Comparison of ENCODE assay signal across 8 mouse cellular contexts in the genomic region with DNA sequence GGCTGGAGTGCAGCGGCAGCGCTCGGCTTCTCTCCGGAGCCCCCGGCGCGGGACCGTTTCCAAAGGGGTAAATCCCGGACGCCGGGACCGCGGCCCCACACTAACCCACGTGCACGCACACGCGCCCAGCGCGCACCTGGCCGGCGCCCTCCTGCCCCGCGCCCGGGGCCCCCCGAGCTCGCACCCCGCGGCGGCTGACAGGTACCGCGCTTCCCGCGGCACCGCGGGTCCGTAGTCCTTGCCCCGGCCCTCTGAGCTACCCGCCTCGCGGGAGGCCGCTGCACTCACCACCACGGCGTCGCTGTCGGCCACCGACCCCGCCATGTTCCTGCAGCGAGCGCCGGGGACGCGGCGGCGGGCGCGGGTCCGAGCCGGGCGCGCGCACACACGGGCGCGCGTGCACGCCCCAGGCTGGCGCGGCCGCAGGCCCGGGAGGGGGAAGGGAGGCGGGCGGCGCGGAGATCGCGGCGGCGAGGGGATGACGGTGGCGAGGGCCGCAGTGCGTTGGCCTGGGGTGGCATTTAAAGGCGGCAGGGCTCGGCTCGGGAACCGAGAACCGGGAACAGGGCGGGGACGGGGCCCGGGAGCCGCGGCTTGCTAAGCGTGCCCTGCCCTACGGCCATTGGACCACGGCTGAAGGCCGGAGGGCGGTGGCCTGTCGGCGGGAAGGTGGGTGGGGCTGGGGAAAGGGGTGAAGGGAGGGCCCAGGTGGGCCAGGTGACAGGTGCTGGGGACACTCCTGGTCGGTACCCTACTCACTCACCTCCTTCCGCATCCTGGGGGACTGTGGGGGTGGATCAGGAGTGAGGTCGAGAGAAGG. TPM values are rescaled to one million over a fixed set of nuclear protein-coding genes. Genes with fewer than 3 reads are reported as not detected.
A peak's percentile ranks its signal among the peaks of the same experiment; 100 is the strongest.
DNase-seq lines count a peak whose midpoint lies in the region; ATAC-seq and TF ChIP-seq lines count a peak whose summit lies in the region.

A gene (minus strand): TSS at position 371 of the 820 bp plus-strand sequence.

- peak; percentile 86 for ATAC-seq in limb, embryonic 14.5 days (ENCODE audit: low FRiP score, low read depth)
- ATAC-seq in midbrain, embryonic 15.5 days (replicated peaks), result peak; percentile 86

- H3K9me3 ChIP-seq in limb, embryonic 14.5 days (ENCODE audit: control insufficient read depth, low read length), result no peaks in the 10 kb centered on the region
- H3K9me3 ChIP-seq in midbrain, embryonic 15.5 days, result no peaks in the 10 kb centered on the region

- peak within 1 kb of the TSS; percentile 91 for H3K9ac ChIP-seq in limb, embryonic 14.5 days (ENCODE audit: low read depth, low read length, severe bottlenecking)
- H3K9ac ChIP-seq in midbrain, embryonic 15.5 days, result peak within 1 kb of the TSS; percentile 87

- 0 out of 2 replicates have a peak, but pooled peaks cover 6% of the 10 kb centered on the region for H3K4me1 ChIP-seq in embryonic fibroblast, embryonic 13.5 days (ENCODE audit: control insufficient read depth, insufficient read depth, low read length)
- H3K4me1 ChIP-seq in limb, embryonic 14.5 days (ENCODE audit: control insufficient read depth, insufficient read depth, low read length), result peaks cover 17% of the 10 kb centered on the region
- H3K4me1 ChIP-seq in midbrain, embryonic 15.5 days, result peaks cover 30% of the 10 kb centered on the region

- H3K4me3 ChIP-seq in embryonic fibroblast, embryonic 13.5 days (ENCODE audit: insufficient read depth, low read length), result peak within 1 kb of the TSS; percentile 98
- H3K4me3 ChIP-seq in limb, embryonic 14.5 days (replicated peaks; ENCODE audit: low read length), result peak within 1 kb of the TSS; percentile 83
- H3K4me3 ChIP-seq in midbrain, embryonic 15.5 days, result peak within 1 kb of the TSS; percentile 85

- H3K36me3 ChIP-seq in limb, embryonic 14.5 days (ENCODE audit: control insufficient read depth, insufficient read depth, low read length), result peaks cover 30% of the 10 kb centered on the region
- peaks cover 8% of the 10 kb centered on the region; the same call in 1 of the 2 replicates for H3K36me3 ChIP-seq in midbrain, embryonic 15.5 days (replicated peaks)

- peak; percentile 51 for TF ChIP-seq POLR2A in embryonic fibroblast, embryonic 13.5 days (IDR thresholded peaks at IDR 0.05; ENCODE audit: low read depth, low read length)
- TF ChIP-seq POLR2A in limb, embryonic 14.5 days (IDR thresholded peaks at IDR 0.05; ENCODE audit: borderline replicate concordance, extremely low read depth, insufficient read depth, insufficient read length), result 0 out of 2 replicates have a peak, but pooled peaks have one; percentile 58

- peak; percentile 85 for DNase-seq in A20 (ENCODE audit: low read depth, low spot score)
- DNase-seq in adrenal gland, postnatal 4 days (ENCODE audit: low spot score in 2 of 2), result peak; percentile 50 to 61
- peak; percentile 75 to 77 for DNase-seq in heart, adult 9 months (ENCODE audit: low spot score in 2 of 2)
- DNase-seq in kidney, adult 9 months, result peak; percentile 72
- peak; percentile 18 for DNase-seq in limb, embryonic 14.5 days (ENCODE audit: low spot score)
- DNase-seq in spleen, postnatal 10 days (ENCODE audit: low spot score in 2 of 2), result peak; percentile 70 to 76

- peak within 1 kb of the TSS; percentile 57 for H3K27ac ChIP-seq in embryonic fibroblast, embryonic 13.5 days (ENCODE audit: insufficient read depth, low read length)
- H3K27ac ChIP-seq in limb, embryonic 14.5 days (replicated peaks; ENCODE audit: low read depth, low read length), result peak within 1 kb of the TSS; percentile 81
- peak within 1 kb of the TSS; percentile 94 for H3K27ac ChIP-seq in midbrain, embryonic 15.5 days

- no peak for TF ChIP-seq CTCF in embryonic fibroblast, embryonic 13.5 days (IDR thresholded peaks at IDR 0.05; ENCODE audit: borderline replicate concordance, insufficient read depth, low read length)

- peak within 1 kb of the TSS; percentile 83 for H3K4me2 ChIP-seq in limb, embryonic 14.5 days (replicated peaks; ENCODE audit: low read depth, low read length, severe bottlenecking)
- peak within 1 kb of the TSS; percentile 79 for H3K4me2 ChIP-seq in midbrain, embryonic 15.5 days

- WGBS in limb, embryonic 14.5 days, result under 1% methylated on average over 52 of the region's 102 CpGs
- under 1% methylated on average over 87 of the region's 102 CpGs for WGBS in midbrain, embryonic 15.5 days

- no peaks in the 10 kb centered on the region for H3K27me3 ChIP-seq in limb, embryonic 14.5 days (ENCODE audit: control insufficient read depth, insufficient read depth, low read length)
- H3K27me3 ChIP-seq in midbrain, embryonic 15.5 days (replicated peaks), result no peaks in the 10 kb centered on the region

RNA-seq across cellular contexts. Expression of the gene that starts here (rescaled TPM):
- total RNA-seq in adrenal gland, postnatal 4 days (2021), result 10 to 100 TPM; 41.1 to 41.6 TPM
- polyA plus RNA-seq in embryonic fibroblast, embryonic 13.5 days (2011; ENCODE audit: insufficient read length, low read depth, missing spikeins), result 76.9 and 81.0 TPM in 2 replicates
- 24.9 and 25.5 TPM in 2 replicates for polyA plus RNA-seq in limb, embryonic 14.5 days (2012; rRNA removed)
- polyA plus RNA-seq in limb, embryonic 14.5 days (2014; fragmentation: Nextera tagmentation; extraction: Ambion mirVana), result 52.0 and 52.2 TPM in 2 replicates
- polyA plus RNA-seq in midbrain, embryonic 15.5 days (2015; fragmentation: Nextera tagmentation; extraction: Ambion mirVana), result 76.2 and 80.7 TPM in 2 replicates

Comparison
In these comparisons a context has a peak if more than half of its experiments do, and no peak if none do; other contexts are left out.
1. Peak in every context shown above with its lines: DNase-seq, ATAC-seq, H3K4me3 ChIP-seq and H3K27ac ChIP-seq.
2. DNase-seq: peak in every context shown above with its lines; median percentile 85 in A20; 76 in heart, adult 9 months; 73 in spleen, postnatal 10 days; 72 in kidney, adult 9 months; 56 in adrenal gland, postnatal 4 days; 18 in limb, embryonic 14.5 days.